Comparison of ENCODE assay signal across 18 mouse cellular contexts in the genomic region with DNA sequence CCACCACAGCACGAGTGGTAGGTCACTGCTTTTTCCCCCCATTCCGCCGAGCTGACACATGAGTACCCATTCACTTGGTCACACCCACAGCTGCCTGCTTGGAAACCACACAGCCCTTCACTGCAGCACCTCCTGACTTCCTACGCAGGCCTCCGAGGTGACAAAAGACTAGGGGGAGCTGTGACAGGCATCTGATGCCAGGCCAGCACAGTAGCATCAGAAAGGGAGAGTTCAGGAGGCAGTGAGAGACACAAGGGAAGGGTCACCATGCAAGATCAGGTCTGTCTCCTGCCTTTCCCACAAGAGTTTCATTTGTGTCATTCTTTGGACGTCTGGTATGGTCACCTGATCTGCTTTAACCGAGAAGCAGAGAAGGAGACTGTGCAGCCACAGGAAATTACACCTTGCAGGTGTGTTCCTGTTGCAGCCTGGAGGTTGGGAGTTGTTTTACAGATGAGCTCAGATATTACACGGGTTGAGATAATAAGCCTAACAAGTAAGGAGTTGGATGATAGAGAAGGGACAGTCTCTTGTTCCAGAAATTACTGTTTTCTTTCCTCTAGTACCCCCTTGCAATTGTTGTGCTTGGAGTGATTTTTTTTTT. TPM values are rescaled to one million over a fixed set of nuclear protein-coding genes. Genes with fewer than 3 reads are reported as not detected.
DNase-seq lines count a peak whose midpoint lies in the region; ATAC-seq and TF ChIP-seq lines count a peak whose summit lies in the region.
"Had no signal": no experiment of that assay in that cellular context is flagged by ENCODE, and none has a peak within 500 bp of the region (broad histone marks: within the 10 kb centered on the region; RNA-seq: fewer than 3 reads in every experiment).

No protein-coding gene starts in this region.

- no peaks in the 10 kb centered on the region for H3K4me1 ChIP-seq in lung, postnatal 0 days (ENCODE audit: insufficient read depth, low read depth, low read length)
- no peaks in the 10 kb centered on the region for H3K4me1 ChIP-seq in kidney, embryonic 16.5 days (ENCODE audit: insufficient read depth, low read length)
- H3K4me1 ChIP-seq: neural tube, embryonic 12.5 days had no signal

- 29% methylated on average over 8 of the region's 8 CpGs for WGBS in lung, postnatal 0 days
- 33% methylated on average over 8 of the region's 8 CpGs for WGBS in kidney, embryonic 16.5 days

- no peak for TF ChIP-seq EP300 in lung, postnatal 0 days (IDR thresholded peaks at IDR 0.05)

- no peak overlapping the region for H3K9ac ChIP-seq in lung, postnatal 0 days (replicated peaks; ENCODE audit: low read depth)
- H3K9ac ChIP-seq in kidney, embryonic 16.5 days (replicated peaks; ENCODE audit: low read length) = no peak overlapping the region
- H3K9ac ChIP-seq: neural tube, embryonic 12.5 days had no signal

- DNase-seq in lung, adult 18-20 months = peak; percentile 4 to 6
- DNase-seq in lung, postnatal 0 days (ENCODE audit: low spot score) = no peak
- peak; percentile 84 to 92 for DNase-seq in natural killer cell, adult 2 months (ENCODE audit: low spot score in 2 of 2)
- DNase-seq in thymus, postnatal 25 days = peak; percentile 63
- DNase-seq in layer of hippocampus, adult 11-12 months (ENCODE audit: low spot score) = no peak
- no peak for DNase-seq in kidney, adult 8-10 months
- DNase-seq: adrenal gland, postnatal 36 days; cerebellum, adult 11 months; lung, adult 2 months had no signal

- no peak overlapping the region for H3K4me3 ChIP-seq in lung, postnatal 0 days (ENCODE audit: low read depth, low read length)
- H3K4me3 ChIP-seq in kidney, embryonic 16.5 days (ENCODE audit: low read length) = no peak overlapping the region
- H3K4me3 ChIP-seq: erythroblast, embryonic 14.5 days; left cerebral cortex, adult 2 months; neural tube, embryonic 12.5 days had no signal

- no peak for ATAC-seq in lung, postnatal 0 days
- peak; percentile 92 for ATAC-seq in common myeloid progenitor, adult 5-6 weeks (replicated peaks; ENCODE audit: low read depth, poor library complexity, severe bottlenecking)
- no peak for ATAC-seq in kidney, embryonic 16.5 days (ENCODE audit: low FRiP score, low TSS enrichment)
- ATAC-seq: Patski had no signal

- no peak overlapping the region for H3K4me2 ChIP-seq in lung, postnatal 0 days (replicated peaks; ENCODE audit: low read depth, low read length)
- no peak overlapping the region for H3K4me2 ChIP-seq in kidney, embryonic 16.5 days (replicated peaks; ENCODE audit: low read depth, low read length)
- H3K4me2 ChIP-seq: midbrain, embryonic 11.5 days; neural tube, embryonic 12.5 days had no signal

- H3K27ac ChIP-seq in lung, postnatal 0 days (ENCODE audit: low read length) = no peak overlapping the region
- no peak overlapping the region for H3K27ac ChIP-seq in kidney, embryonic 16.5 days (ENCODE audit: low read length)
- H3K27ac ChIP-seq: left cerebral cortex, adult 2 months; neural tube, embryonic 12.5 days; stomach, postnatal 0 days had no signal

- H3K27me3 ChIP-seq in lung, postnatal 0 days (replicated peaks; ENCODE audit: insufficient read depth, low read length) = no peaks in the 10 kb centered on the region
- H3K27me3 ChIP-seq in kidney, embryonic 16.5 days (ENCODE audit: insufficient read depth, low read length) = no peaks in the 10 kb centered on the region
- H3K27me3 ChIP-seq: neural tube, embryonic 12.5 days had no signal

- TF ChIP-seq CTCF in lung, postnatal 0 days (IDR thresholded peaks at IDR 0.05) = no peak

- no peaks in the 10 kb centered on the region for H3K36me3 ChIP-seq in lung, postnatal 0 days (ENCODE audit: insufficient read depth, low read length)
- no peaks in the 10 kb centered on the region for H3K36me3 ChIP-seq in kidney, embryonic 16.5 days (ENCODE audit: insufficient read depth, low read length)
- H3K36me3 ChIP-seq: neural tube, embryonic 12.5 days had no signal

- H3K9me3 ChIP-seq in lung, postnatal 0 days (ENCODE audit: low read length) = no peaks in the 10 kb centered on the region
- H3K9me3 ChIP-seq in kidney, embryonic 16.5 days (ENCODE audit: low read length) = no peaks in the 10 kb centered on the region
- H3K9me3 ChIP-seq: neural tube, embryonic 12.5 days had no signal

RNA-seq across cellular contexts. Expression of gene Xcl1, which starts 30.9 kb away (rescaled TPM):
- polyA plus RNA-seq in lung, postnatal 0 days (2015; fragmentation: Nextera tagmentation; extraction: Ambion mirVana) = not detected in 2 replicates
- 2.5 TPM in 1 of 2 replicates, not detected in the other for total RNA-seq in common myeloid progenitor, adult 5-6 weeks (2017)
- not detected in 2 replicates for polyA plus RNA-seq in kidney, embryonic 16.5 days (2015; fragmentation: Nextera tagmentation; extraction: Ambion mirVana)
- total RNA-seq: left cerebral cortex, adult 2 months had no signal
- polyA plus RNA-seq: erythroblast, embryonic 14.5 days; limb, embryonic 14.5 days; midbrain, embryonic 11.5 days; neural tube, embryonic 12.5 days; Patski had no signal

Comparison
In these comparisons a context has a peak if more than half of its experiments do, and no peak if none do; other contexts are left out.
1. DNase-seq: peak in lung, adult 18-20 months (2 of 2), natural killer cell, adult 2 months (2 of 2) and thymus, postnatal 25 days (single experiment); none in lung, postnatal 0 days (single experiment), layer of hippocampus, adult 11-12 months (single experiment) and kidney, adult 8-10 months (0 of 2).